In genomic region chrX:49479968-49480809, GRCm38 (mm10) we compare ENCODE assay signal across 7 mouse cellular contexts. TPM values are rescaled to one million over a fixed set of nuclear protein-coding genes. Genes with fewer than 3 reads are reported as not detected.
DNase-seq lines count a peak whose midpoint lies in the region; ATAC-seq and TF ChIP-seq lines count a peak whose summit lies in the region.

No protein-coding gene starts in this region.

- DNase-seq in ES-E14 (ENCODE audit: low read depth, low spot score) = no peak
- DNase-seq in embryo, embryonic 10.5 days (ENCODE audit: low spot score) = peak; percentile 71
- DNase-seq in hindbrain, postnatal 0 days (ENCODE audit: low spot score) = no peak
- peak; percentile 51 for DNase-seq in midbrain, embryonic 14.5 days
- no peak for DNase-seq in gastrocnemius, postnatal 25 days
- no peak for DNase-seq in adrenal gland, adult (ENCODE audit: inconsistent age in 2 of 2, low spot score in 1 of 2)
- no peak for DNase-seq in right cerebral cortex, postnatal 14 days

- H3K4me3 ChIP-seq in ES-E14 (ENCODE audit: insufficient read depth in 1 of 2, low read depth in 1 of 2, low read length in 2 of 2, poor library complexity in 1 of 2, severe bottlenecking in 1 of 2) = peak overlapping the region; percentile 44 to 46; a peak in 3 of 4 replicates
- peak overlapping the region; percentile 33 for H3K4me3 ChIP-seq in hindbrain, postnatal 0 days (ENCODE audit: low read length)
- H3K4me3 ChIP-seq in midbrain, embryonic 14.5 days (replicated peaks; ENCODE audit: low read depth, low read length) = peak overlapping the region; percentile 33

- H3K9me3 ChIP-seq in ES-E14 (ENCODE audit: control insufficient read depth, insufficient read depth, low read depth, low read length) = no peaks in the 10 kb centered on the region
- no peaks in the 10 kb centered on the region for H3K9me3 ChIP-seq in hindbrain, postnatal 0 days (ENCODE audit: low read length)
- no peaks in the 10 kb centered on the region for H3K9me3 ChIP-seq in midbrain, embryonic 14.5 days (ENCODE audit: control insufficient read depth, low read length)

- peak overlapping the region; percentile 61 for H3K4me2 ChIP-seq in hindbrain, postnatal 0 days (ENCODE audit: low read depth, low read length)
- peak overlapping the region; percentile 54 for H3K4me2 ChIP-seq in midbrain, embryonic 14.5 days (ENCODE audit: low read length)

- in situ Hi-C loops in ES-E14 (cut with MboI; ENCODE audit: low sequenced_read_pairs in 2 of 2, unreplicated experiment in 2 of 2) = no loop called here

- TF ChIP-seq CTCF in hindbrain, postnatal 0 days (IDR thresholded peaks at IDR 0.05; ENCODE audit: low read depth) = no peak

- H3K27ac ChIP-seq in ES-E14 (ENCODE audit: insufficient read depth, low read depth, low read length, poor library complexity, severe bottlenecking) = no peak overlapping the region
- H3K27ac ChIP-seq in hindbrain, postnatal 0 days = no peak overlapping the region
- H3K27ac ChIP-seq in midbrain, embryonic 14.5 days (replicated peaks; ENCODE audit: low read depth, low read length) = no peak overlapping the region

- peak; percentile 80 for ATAC-seq in hindbrain, postnatal 0 days
- ATAC-seq in midbrain, embryonic 14.5 days (ENCODE audit: low FRiP score, low TSS enrichment) = peak; percentile 80

- no peaks in the 10 kb centered on the region for H3K27me3 ChIP-seq in hindbrain, postnatal 0 days (ENCODE audit: insufficient read depth, low read length)
- H3K27me3 ChIP-seq in midbrain, embryonic 14.5 days (ENCODE audit: control insufficient read depth, insufficient read depth, low read length) = no peaks in the 10 kb centered on the region

- no peak overlapping the region for H3K9ac ChIP-seq in ES-E14 (ENCODE audit: insufficient read depth, low read depth, low read length, poor library complexity, severe bottlenecking)
- H3K9ac ChIP-seq in hindbrain, postnatal 0 days (replicated peaks; ENCODE audit: low read length) = no peak overlapping the region
- H3K9ac ChIP-seq in midbrain, embryonic 14.5 days (replicated peaks; ENCODE audit: low read length) = peak overlapping the region; percentile 41; the same call in 1 of the 2 replicates

- WGBS in hindbrain, postnatal 0 days = 40% methylated on average over 27 of the region's 29 CpGs
- 31% methylated on average over 27 of the region's 29 CpGs for WGBS in midbrain, embryonic 14.5 days

- no peaks in the 10 kb centered on the region for H3K36me3 ChIP-seq in ES-E14 (ENCODE audit: control insufficient read depth, insufficient read depth, low read length, poor library complexity, severe bottlenecking)
- H3K36me3 ChIP-seq in hindbrain, postnatal 0 days (ENCODE audit: insufficient read depth, low read length) = no peaks in the 10 kb centered on the region
- H3K36me3 ChIP-seq in midbrain, embryonic 14.5 days (ENCODE audit: control insufficient read depth, insufficient read depth, low read length) = no peaks in the 10 kb centered on the region

- no peaks in the 10 kb centered on the region for H3K4me1 ChIP-seq in ES-E14 (ENCODE audit: control insufficient read depth in 2 of 2, insufficient read depth in 2 of 2, low read length in 2 of 2, poor library complexity in 1 of 2)
- H3K4me1 ChIP-seq in hindbrain, postnatal 0 days (ENCODE audit: insufficient read depth, low read length) = no peaks in the 10 kb centered on the region
- no peaks in the 10 kb centered on the region for H3K4me1 ChIP-seq in midbrain, embryonic 14.5 days (ENCODE audit: control insufficient read depth, insufficient read depth, low read length)

TF ChIP-seq in ES-E14, 5 proteins besides CTCF, POLR2A, EP300 and RAD21:
- TF ChIP-seq MAFK (IDR thresholded peaks at IDR 0.05; ENCODE audit: insufficient read depth, low read depth, low read length) = no peak
- no peak for TF ChIP-seq ZNF384 (IDR thresholded peaks at IDR 0.05; ENCODE audit: low read depth, low read length)
- TF ChIP-seq HCFC1 (IDR thresholded peaks at IDR 0.05; ENCODE audit: borderline replicate concordance, insufficient read depth, low read length) = no peak
- TF ChIP-seq ZC3H11A (IDR thresholded peaks at IDR 0.05; ENCODE audit: borderline replicate concordance, low read depth, low read length) = no peak
- TF ChIP-seq CHD2 (IDR thresholded peaks at IDR 0.05; ENCODE audit: low read depth, low read length) = no peak

RNA-seq across cellular contexts. Expression of gene Arhgap36, which starts 16.4 kb away (rescaled TPM):
- total RNA-seq in ES-E14 (2012; rRNA removed) = 0.32 and 0.45 TPM in 2 replicates
- total RNA-seq in hindbrain, postnatal 0 days (2014; rRNA removed) = 8.9 and 10.6 TPM in 2 replicates
- polyA plus RNA-seq in hindbrain, postnatal 0 days (2015; fragmentation: Nextera tagmentation; extraction: Ambion mirVana) = 14.5 and 16.0 TPM in 2 replicates
- 2.0 and 2.2 TPM in 2 replicates for polyA plus RNA-seq in midbrain, embryonic 14.5 days (2014; fragmentation: Nextera tagmentation; extraction: Ambion mirVana)
- total RNA-seq in gastrocnemius, postnatal 25 days (2021) = under 1 TPM; 0.43 to 0.88 TPM

Comparison
In these comparisons a context has a peak if more than half of its experiments do, and no peak if none do; other contexts are left out.
1. DNase-seq: peak in embryo, embryonic 10.5 days (single experiment) and midbrain, embryonic 14.5 days (single experiment); none in ES-E14 (single experiment), hindbrain, postnatal 0 days (single experiment), gastrocnemius, postnatal 25 days (single experiment), adrenal gland, adult (0 of 2) and right cerebral cortex, postnatal 14 days (single experiment).
2. Peak in every context shown above with its lines, with median percentiles within 50 percentile points of each other: H3K4me3 ChIP-seq.